Mouse (Mus musculus) heart, postnatal 0 days (tissue): ENCODE data around the gene Gm10181. TPM values are rescaled to one million over a fixed set of nuclear protein-coding genes. Genes with fewer than 3 reads are reported as not detected.
"Not testable (repeated sequence)": the region's sequence is repeated elsewhere in the genome, so short reads cannot be mapped to it uniquely, and the experiment has no call there.

Experiments used
- ATAC-seq: fragments of 200-750 bp; cut with Nextera tagmentation; 2 replicates; pipeline ENCODE4 v1.8.0; 2017; ENCODE audit warnings: low read depth, moderate number of reproducible peaks, moderate library complexity; ENCODE audit not compliant: insufficient read depth
- DNase-seq: peaks from one replicate; pipeline ENCODE4 v3.0.0-alpha.2; 2016; ENCODE audit warnings: low spot score
- H3K27ac ChIP-seq: fragments of 300-500 bp; sonication (generic); 2 replicates; pipeline ENCODE4 v1.5.1; 2014; ENCODE audit warnings: low read depth, mild to moderate bottlenecking
- H3K27me3 ChIP-seq: fragments of 300-500 bp; sonication (generic); 2 replicates; pipeline ENCODE4 v1.6.1; 2014; ENCODE audit warnings: low read length, mixed read lengths; ENCODE audit not compliant: control insufficient read depth, insufficient read depth
- H3K36me3 ChIP-seq: fragments of 300-500 bp; sonication (generic); replicated peaks from 2 replicates; pipeline ENCODE4 v1.6.1; 2014; ENCODE audit warnings: low read length, mixed read lengths; ENCODE audit not compliant: control insufficient read depth, insufficient read depth
- H3K4me1 ChIP-seq: fragments of 300-500 bp; sonication (generic); 2 replicates; pipeline ENCODE4 v1.6.1; 2014; ENCODE audit warnings: antibody characterized with exemption; ENCODE audit not compliant: control insufficient read depth, insufficient read depth
- H3K4me2 ChIP-seq: fragments of 300-500 bp; sonication (generic); 2 replicates; pipeline ENCODE4 v1.6.1; 2014; ENCODE audit warnings: low read depth, mild to moderate bottlenecking, low read length, moderate library complexity
- H3K4me3 ChIP-seq: fragments of 300-500 bp; sonication (generic); 2 replicates; pipeline ENCODE4 v1.5.1; 2014; ENCODE audit warnings: low read depth, low read length
- H3K9ac ChIP-seq: fragments of 300-500 bp; sonication (generic); replicated peaks from 2 replicates; pipeline ENCODE4 v1.6.1; 2014; ENCODE audit warnings: low read depth, low read length, mixed read lengths
- H3K9me3 ChIP-seq: fragments of 300-500 bp; sonication (generic); replicated peaks from 2 replicates; pipeline ENCODE4 v1.6.1; 2016; ENCODE audit warnings: low read length; ENCODE audit not compliant: control insufficient read depth
- CTCF ChIP-seq: IDR thresholded peaks from 2 replicates; pipeline ENCODE4 v1.5.1; 2016; ENCODE audit warnings: antibody characterized with exemption, control low read depth, low read depth
- EP300 ChIP-seq: IDR thresholded peaks from 2 replicates; pipeline ENCODE4 v1.6.1; 2016; ENCODE audit warnings: antibody characterized with exemption, low read depth
- WGBS: fragments of 180-500 bp; shearing (Covaris S2); extraction: QIAGEN DNeasy Blood & Tissue Kit; methylation state at CpG from one replicate; pipeline ENCODE4 v1.1.7; 2014; 5-methylcytosine and 5-hydroxymethylcytosine counted together
- polyA plus RNA-seq: library from polyadenylated mRNA; unstranded; fragments of >200 nt; fragmentation: Nextera tagmentation; extraction: Ambion mirVana; gene quantifications from 2 replicates; pipeline ENCODE4 v1.2.1, GENCODE M21; 2015
- total RNA-seq: library from RNA; depleted of rRNA; stranded (reverse); fragments of >200 nt; gene quantifications from 2 replicates; pipeline ENCODE4 v1.2.3, GENCODE M21; 2014; ENCODE audit warnings: low replicate concordance

Gene Gm10181
- total and polyA plus RNA-seq, 2 experiments from 2014 or later = not detected

- Histone ChIP-seq H3K27me3 (no peaks in the 10 kb centered on the region), H3K4me3 (no peak overlapping the region), H3K4me1 (peaks cover 24% of the 10 kb centered on the region), H3K36me3 (no peaks in the 10 kb centered on the region), H3K9ac (no peak overlapping the region), H3K27ac (peak overlapping the region; percentile 80), H3K4me2 (no peak overlapping the region), H3K9me3 (no peaks in the 10 kb centered on the region)
- ATAC-seq (peak; percentile 62), DNase-seq (peak; percentile 47)
- 28% methylated on average over 1 of the region's 1 CpGs for WGBS
- TF ChIP-seq CTCF (no peak), EP300 (no peak)
These were observed 12.7 kb upstream of the Gm10181 start for GRCm38 (mm10) chr9:25076505-25076904.

GRCm38 (mm10) chr9:25090853-25091252, 1.6 kb downstream of the Gm10181 start:
- no peak overlapping the region for H3K9ac ChIP-seq
- 78% methylated on average over 1 of the region's 1 CpGs for WGBS
- no peaks in the 10 kb centered on the region for H3K27me3 ChIP-seq
- TF ChIP-seq CTCF (no peak), EP300 (no peak)
- DNase-seq (no peak), ATAC-seq (no peak)
- no peak overlapping the region for H3K4me2 ChIP-seq
- H3K4me3 ChIP-seq = no peak overlapping the region
- H3K27ac ChIP-seq = no peak overlapping the region
- no peaks in the 10 kb centered on the region for H3K9me3 ChIP-seq
- no peaks in the 10 kb centered on the region for H3K36me3 ChIP-seq
- H3K4me1 ChIP-seq = no peaks in the 10 kb centered on the region

GRCm38 (mm10) chr9:25102881-25103280, 13.7 kb downstream of the Gm10181 start:
- DNase-seq (no peak), ATAC-seq (no peak)
- no peaks in the 10 kb centered on the region for H3K27me3 ChIP-seq
- H3K4me1 ChIP-seq = no peaks in the 10 kb centered on the region
- 87% methylated on average over 1 of the region's 1 CpGs for WGBS
- H3K36me3 ChIP-seq = peaks cover 30% of the 10 kb centered on the region
- TF ChIP-seq EP300 = no peak
- no peak for TF ChIP-seq CTCF
- H3K4me2 ChIP-seq = no peak overlapping the region
- H3K9me3 ChIP-seq = no peaks in the 10 kb centered on the region
- no peak overlapping the region for H3K27ac ChIP-seq
- H3K9ac ChIP-seq = no peak overlapping the region
- H3K4me3 ChIP-seq = no peak overlapping the region

GRCm38 (mm10) chr9:25104638-25105037, 15.4 kb downstream of the Gm10181 start:
- ATAC-seq (peak; percentile 63; the same call in 1 of the 2 replicates), DNase-seq (peak; percentile 55)
- Histone ChIP-seq H3K4me2 (no peak overlapping the region), H3K27me3 (no peaks in the 10 kb centered on the region), H3K27ac (no peak overlapping the region), H3K4me1 (no peaks in the 10 kb centered on the region), H3K36me3 (peaks cover 42% of the 10 kb centered on the region), H3K9ac (no peak overlapping the region), H3K9me3 (no peaks in the 10 kb centered on the region), H3K4me3 (no peak overlapping the region)
- TF ChIP-seq CTCF (peak; percentile 97), EP300 (no peak)

- DNase-seq, ATAC-seq, H3K4me3 ChIP-seq, H3K9ac ChIP-seq, H3K9me3 ChIP-seq, H3K4me2 ChIP-seq, H3K27me3 ChIP-seq, H3K27ac ChIP-seq, H3K4me1 ChIP-seq: not testable (repeated sequence)
- H3K36me3 ChIP-seq = peaks cover 40% of the 10 kb centered on the region
- WGBS = 96% methylated on average over 1 of the region's 1 CpGs
These were observed 34.4 kb downstream of the Gm10181 start for GRCm38 (mm10) chr9:25123590-25123989.

GRCm38 (mm10) chr9:25124048-25124447, 34.8 kb downstream of the Gm10181 start:
- 68% methylated on average over 2 of the region's 2 CpGs for WGBS
- ATAC-seq = no peak
- H3K4me3 ChIP-seq = no peak overlapping the region

More at GRCm38 (mm10) chr9:25124048-25124447, 34.8 kb downstream of the Gm10181 start:
- no peak overlapping the region for H3K9ac ChIP-seq
- TF ChIP-seq EP300 = no peak
- TF ChIP-seq CTCF = no peak
- no peak overlapping the region for H3K4me2 ChIP-seq
- no peak overlapping the region for H3K27ac ChIP-seq
- no peak for DNase-seq
- peaks cover 35% of the 10 kb centered on the region for H3K36me3 ChIP-seq
- no peaks in the 10 kb centered on the region for H3K4me1 ChIP-seq
- no peaks in the 10 kb centered on the region for H3K9me3 ChIP-seq
- no peaks in the 10 kb centered on the region for H3K27me3 ChIP-seq
